Mouse (Mus musculus) limb, embryonic 14.5 days (tissue): ENCODE measurements around the gene Gm4737. TPM values are rescaled to one million over a fixed set of nuclear protein-coding genes. Genes with fewer than 3 reads are reported as not detected.

Experiments used
- ATAC-seq: fragments of 200-750 bp; cut with Nextera tagmentation; 2 replicates; pipeline ENCODE4 v1.8.0; 2017; ENCODE audit warnings: low read depth, moderate number of reproducible peaks, moderate TSS enrichment; ENCODE audit not compliant: low FRiP score
- DNase-seq: peaks from one replicate; pipeline ENCODE4 v3.0.0-alpha.2; 2015; ENCODE audit warnings: low spot score
- H3K27ac ChIP-seq: fragments of 300-500 bp; sonication (generic); replicated peaks from 2 replicates; pipeline ENCODE4 v1.5.1; 2014; ENCODE audit warnings: low read depth, mild to moderate bottlenecking, low read length, moderate library complexity, mixed read lengths
- H3K27me3 ChIP-seq: fragments of 300-500 bp; sonication (generic); 2 replicates; pipeline ENCODE4 v1.6.1; 2014; ENCODE audit warnings: low read length, mixed read lengths; ENCODE audit not compliant: control insufficient read depth, insufficient read depth
- H3K36me3 ChIP-seq: fragments of 300-500 bp; sonication (generic); 2 replicates; pipeline ENCODE4 v1.6.1; 2014; ENCODE audit warnings: mild to moderate bottlenecking, low read length, moderate library complexity, mixed read lengths; ENCODE audit not compliant: control insufficient read depth, insufficient read depth
- H3K4me1 ChIP-seq: fragments of 300-500 bp; sonication (generic); 2 replicates; pipeline ENCODE4 v1.6.1; 2014; ENCODE audit warnings: antibody characterized with exemption, low read length, mixed read lengths; ENCODE audit not compliant: control insufficient read depth, insufficient read depth
- H3K4me2 ChIP-seq: fragments of 300-500 bp; sonication (generic); replicated peaks from 2 replicates; pipeline ENCODE4 v1.6.1; 2014; ENCODE audit warnings: low read depth, mild to moderate bottlenecking, low read length, moderate library complexity; ENCODE audit not compliant: severe bottlenecking
- H3K4me3 ChIP-seq: fragments of 300-500 bp; sonication (generic); replicated peaks from 2 replicates; pipeline ENCODE4 v1.5.1; 2014; ENCODE audit warnings: low read length
- H3K9ac ChIP-seq: fragments of 300-500 bp; sonication (generic); 2 replicates; pipeline ENCODE4 v1.6.1; 2014; ENCODE audit warnings: mild to moderate bottlenecking, low read depth, low read length, moderate library complexity; ENCODE audit not compliant: severe bottlenecking
- H3K9me3 ChIP-seq: fragments of 300-500 bp; sonication (generic); 2 replicates; pipeline ENCODE4 v1.6.1; 2016; ENCODE audit warnings: low read length; ENCODE audit not compliant: control insufficient read depth
- POLR2A ChIP-seq: fragments of 200-500 bp; IDR thresholded peaks from 2 replicates; pipeline ENCODE4 v1.8.0; 2012; ENCODE audit warnings: inconsistent platforms, mild to moderate bottlenecking, moderate library complexity, borderline replicate concordance; ENCODE audit not compliant: insufficient read depth, insufficient read length; ENCODE audit errors: extremely low read depth
- WGBS: fragments of 180-500 bp; shearing (Covaris S2); extraction: QIAGEN DNeasy Blood & Tissue Kit; methylation state at CpG from one replicate; pipeline ENCODE4 v1.1.7; 2014; 5-methylcytosine and 5-hydroxymethylcytosine counted together
- polyA plus RNA-seq, 2 experiments: library from polyadenylated mRNA; depleted of rRNA in 1 of 2; stranded (reverse) in 1 of 2; unstranded in 1 of 2; fragments of >200 nt; fragmentation: Nextera tagmentation in 1 of 2; extraction: Ambion mirVana in 1 of 2; gene quantifications; 2 replicates each; pipeline versions ENCODE4 v1.2.1 to v1.2.3; 2012 to 2014

The Gm4737 gene
- polyA plus RNA-seq, 2 experiments = 5.2 to 7.5 TPM

- WGBS = 54% methylated on average over 2 of the region's 2 CpGs
- H3K4me3 ChIP-seq = no peak overlapping the region
- no peaks in the 10 kb centered on the region for H3K36me3 ChIP-seq
- ATAC-seq = peak; percentile 60
- no peaks in the 10 kb centered on the region for H3K4me1 ChIP-seq
- no peaks in the 10 kb centered on the region for H3K9me3 ChIP-seq
- DNase-seq = no peak
- no peak for TF ChIP-seq POLR2A
- H3K9ac ChIP-seq = no peak overlapping the region
- H3K4me2 ChIP-seq = no peak overlapping the region
- no peaks in the 10 kb centered on the region for H3K27me3 ChIP-seq
- H3K27ac ChIP-seq = no peak overlapping the region
These were observed 33.5 kb downstream of the Gm4737 start for GRCm38 (mm10) chr16:46121420-46121819.

GRCm38 (mm10) chr16:46120607-46121006 is 34.3 kb downstream of the Gm4737 start:
- DNase-seq = no peak
- no peaks in the 10 kb centered on the region for H3K9me3 ChIP-seq
- no peak overlapping the region for H3K4me2 ChIP-seq
- H3K4me1 ChIP-seq = no peaks in the 10 kb centered on the region
- H3K36me3 ChIP-seq = no peaks in the 10 kb centered on the region
- H3K9ac ChIP-seq = no peak overlapping the region
- H3K27ac ChIP-seq = no peak overlapping the region
- TF ChIP-seq POLR2A = no peak
- no peak for ATAC-seq
- H3K27me3 ChIP-seq = no peaks in the 10 kb centered on the region
- H3K4me3 ChIP-seq = no peak overlapping the region
- 46% methylated on average over 3 of the region's 3 CpGs for WGBS

GRCm38 (mm10) chr16:46120020-46120419 is 34.9 kb downstream of the Gm4737 start, which contains the start of gene Cd96:
Cd96 (minus strand) TSS chr16:46120251.
- Histone ChIP-seq H3K4me3 (no peak within 1 kb of the TSS), H3K9ac (no peak within 1 kb of the TSS), H3K36me3 (no peaks in the 10 kb centered on the region), H3K9me3 (no peaks in the 10 kb centered on the region), H3K4me2 (0 out of 2 replicates have a peak within 1 kb of the TSS, but pooled peaks have one; percentile 4), H3K27ac (no peak within 1 kb of the TSS), H3K27me3 (no peaks in the 10 kb centered on the region), H3K4me1 (no peaks in the 10 kb centered on the region)
- DNase-seq (no peak), ATAC-seq (no peak)
- WGBS = 76% methylated on average over 10 of the region's 10 CpGs
- no peak for TF ChIP-seq POLR2A

GRCm38 (mm10) chr16:46117645-46118044 is 37.2 kb downstream of the Gm4737 start:
- no peak for TF ChIP-seq POLR2A
- H3K9me3 ChIP-seq = no peaks in the 10 kb centered on the region
- H3K27ac ChIP-seq = no peak overlapping the region
- no peak for DNase-seq
- no peak overlapping the region for H3K9ac ChIP-seq
- H3K4me2 ChIP-seq = no peak overlapping the region
- H3K4me3 ChIP-seq = no peak overlapping the region
- no peak for ATAC-seq
- H3K36me3 ChIP-seq = no peaks in the 10 kb centered on the region
- WGBS = 86% methylated on average over 3 of the region's 3 CpGs
- no peaks in the 10 kb centered on the region for H3K27me3 ChIP-seq
- H3K4me1 ChIP-seq = no peaks in the 10 kb centered on the region

GRCm38 (mm10) chr16:46114727-46115126 is 40.1 kb downstream of the Gm4737 start:
- no peak for DNase-seq
- no peaks in the 10 kb centered on the region for H3K36me3 ChIP-seq
- H3K4me3 ChIP-seq = no peak overlapping the region
- no peak for ATAC-seq
- H3K9me3 ChIP-seq = no peaks in the 10 kb centered on the region
- H3K9ac ChIP-seq = no peak overlapping the region
- H3K27me3 ChIP-seq = no peaks in the 10 kb centered on the region
- H3K4me1 ChIP-seq = no peaks in the 10 kb centered on the region
- no peak overlapping the region for H3K27ac ChIP-seq
- H3K4me2 ChIP-seq = no peak overlapping the region
- no peak for TF ChIP-seq POLR2A
- WGBS = 74% methylated on average over 2 of the region's 2 CpGs

- no peaks in the 10 kb centered on the region for H3K27me3 ChIP-seq
- no peaks in the 10 kb centered on the region for H3K36me3 ChIP-seq
- 58% methylated on average over 8 of the region's 8 CpGs for WGBS
- H3K4me3 ChIP-seq = no peak overlapping the region
- no peak overlapping the region for H3K27ac ChIP-seq
- H3K4me2 ChIP-seq = no peak overlapping the region
- DNase-seq (no peak), ATAC-seq (no peak)
- no peak for TF ChIP-seq POLR2A
- H3K9me3 ChIP-seq = no peaks in the 10 kb centered on the region
- no peak overlapping the region for H3K9ac ChIP-seq
- no peaks in the 10 kb centered on the region for H3K4me1 ChIP-seq
These were observed 45.3 kb downstream of the Gm4737 start for GRCm38 (mm10) chr16:46109536-46109935.
